Mouse (Mus musculus) inflammation-experienced regulatory T-cells, adult 6 months (primary cell): ENCODE measurements around the gene Olfr1215. TPM values are rescaled to one million over a fixed set of nuclear protein-coding genes. Genes with fewer than 3 reads are reported as not detected.
"Not testable (repeated sequence)": the region's sequence is repeated elsewhere in the genome, so short reads cannot be mapped to it uniquely, and the experiment has no call there.

ENCODE experiments used
- ATAC-seq: one replicate; pipeline ENCODE4 v1.8.0; 2017
- polyA plus RNA-seq, 3 experiments: library from polyadenylated mRNA; unstranded; fragments of 100-300 nt; shearing (Covaris generic); gene quantifications; one replicate each; pipeline ENCODE4 v1.2.1; 2017

The Olfr1215 gene
- polyA plus RNA-seq, result not detected

DNA sequence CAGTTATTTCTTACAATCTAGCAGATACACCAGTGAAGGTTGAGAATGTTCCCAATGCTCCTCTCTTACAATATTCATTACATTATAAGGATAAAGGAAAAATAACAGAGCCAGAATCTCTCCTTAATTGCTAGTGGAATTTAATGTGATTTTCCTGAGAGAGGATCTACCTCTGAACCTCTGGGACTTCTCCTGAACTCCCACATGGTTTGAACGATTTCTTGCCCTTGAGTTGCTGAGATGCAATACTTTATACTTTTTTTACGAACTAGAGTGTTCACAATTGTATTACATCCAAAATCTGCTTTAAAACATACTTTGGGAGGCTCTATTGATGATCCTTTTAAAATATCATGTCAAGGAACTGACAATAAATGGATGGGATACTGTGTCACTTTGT lies at the start of gene Olfr1215:
Olfr1215 (minus strand) TSS at position 101 of the 400 bp plus-strand sequence.
- ATAC-seq, result no peak

GRCm38 (mm10) chr2:89031965-89032364 lies 25.2 kb upstream of the Olfr1215 start, which contains the start of gene Olfr1217:
TSS of gene Olfr1217 (minus strand) at chr2:89032065.
- ATAC-seq, result no peak

GRCm38 (mm10) chr2:89021436-89021835 lies 14.7 kb upstream of the Olfr1215 start:
- not testable (repeated sequence) for ATAC-seq

GRCm38 (mm10) chr2:89018240-89018639 lies 11.5 kb upstream of the Olfr1215 start, which contains the start of gene Olfr1216:
TSS of gene Olfr1216 (minus strand) at chr2:89018340.
- no peak for ATAC-seq

DNA sequence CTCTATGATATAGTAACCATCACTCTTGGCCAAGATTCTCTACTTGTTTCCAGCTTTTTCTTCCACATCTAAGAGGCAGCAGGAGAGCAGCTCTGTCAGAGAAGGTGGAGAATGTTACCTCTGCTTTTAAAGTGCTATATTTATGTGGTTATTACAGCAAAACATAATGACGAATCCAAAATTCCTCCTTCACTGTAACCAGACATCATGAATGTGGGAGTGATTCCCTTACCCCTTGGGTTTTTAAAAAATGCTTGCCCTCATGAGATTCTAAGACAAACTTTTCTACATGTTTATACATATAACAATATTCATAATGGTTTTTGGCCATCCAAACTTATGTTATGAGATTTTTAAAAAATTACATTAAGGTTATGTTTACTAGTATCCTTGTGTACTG lies 14.2 kb downstream of the Olfr1215 start, which contains the start of gene Olfr1214:
Olfr1214 (minus strand) TSS at position 101 of the 400 bp plus-strand sequence.
- no peak for ATAC-seq

- ATAC-seq, result no peak
Measured at GRCm38 (mm10) chr2:88980181-88980580, 26.6 kb downstream of the Olfr1215 start, which contains the start of gene Gm13762. TSS of gene Gm13762 (minus strand) at chr2:88980281.

GRCm38 (mm10) chr2:88953669-88954068 lies 53.1 kb downstream of the Olfr1215 start, which contains the start of gene Olfr1212:
TSS of gene Olfr1212 (plus strand) at chr2:88953969.
- no peak for ATAC-seq

Other genes with a start within 250 kb of the Olfr1215 start
- gene Olfr1199, start 246.5 kb downstream of the Olfr1215 start, polyA plus RNA-seq, result not detected
- gene Olfr1200, start 236.5 kb downstream of the Olfr1215 start, polyA plus RNA-seq, result not detected
- gene Olfr1201, start 213.9 kb downstream of the Olfr1215 start, polyA plus RNA-seq, result not detected
- gene Olfr1202, start 192.5 kb downstream of the Olfr1215 start, polyA plus RNA-seq, result not detected
- not detected for gene Olfr1205, start 177.2 kb downstream of the Olfr1215 start, polyA plus RNA-seq
- gene Olfr1204, start 157.7 kb downstream of the Olfr1215 start, polyA plus RNA-seq, result not detected
- under 1 TPM in 1 of 3 experiments, not detected in 2; 0.62 TPM for gene Olfr1206, start 143.7 kb downstream of the Olfr1215 start, polyA plus RNA-seq
- gene Olfr1208, start 104.7 kb downstream of the Olfr1215 start, polyA plus RNA-seq, result not detected
- not detected for gene Olfr1209, start 91.8 kb downstream of the Olfr1215 start, polyA plus RNA-seq
- gene Olfr1211, start 68.9 kb downstream of the Olfr1215 start, polyA plus RNA-seq, result not detected
- not detected for gene Olfr1212, start 53.0 kb downstream of the Olfr1215 start, polyA plus RNA-seq
- not detected for gene Gm13762, start 26.7 kb downstream of the Olfr1215 start, polyA plus RNA-seq
- not detected for gene Olfr1214, start 14.3 kb downstream of the Olfr1215 start, polyA plus RNA-seq
- gene Olfr1216, start 11.4 kb upstream of the Olfr1215 start, polyA plus RNA-seq, result not detected
- not detected for gene Olfr1217, start 25.1 kb upstream of the Olfr1215 start, polyA plus RNA-seq
- not detected for gene Olfr1218, start 54.2 kb upstream of the Olfr1215 start, polyA plus RNA-seq
- gene Olfr1219, start 76.5 kb upstream of the Olfr1215 start, polyA plus RNA-seq, result not detected
- gene Olfr1220, start 99.9 kb upstream of the Olfr1215 start, polyA plus RNA-seq, result not detected
- gene Olfr1221, start 110.3 kb upstream of the Olfr1215 start, polyA plus RNA-seq, result not detected
- not detected for gene Olfr1222, start 126.1 kb upstream of the Olfr1215 start, polyA plus RNA-seq
- gene Olfr1223, start 144.6 kb upstream of the Olfr1215 start, polyA plus RNA-seq, result not detected
- gene Olfr1224-ps1, start 157.1 kb upstream of the Olfr1215 start, polyA plus RNA-seq, result not detected
- gene Olfr1225, start 167.7 kb upstream of the Olfr1215 start, polyA plus RNA-seq, result under 1 TPM in 1 of 3 experiments, not detected in 2; 0.13 TPM
- gene Olfr1226, start 193.1 kb upstream of the Olfr1215 start, polyA plus RNA-seq, result not detected
- gene Olfr1228, start 247.1 kb upstream of the Olfr1215 start, polyA plus RNA-seq, result not detected